Mouse (Mus musculus) myocyte (in vitro differentiated cells): Measurements from ENCODE around the gene Mroh9.

Experiments
- CEBPB ChIP-seq: IDR thresholded peaks from 2 replicates; pipeline ENCODE4 v1.6.1; 2011; ENCODE audit warnings: mild to moderate bottlenecking, moderate library complexity; ENCODE audit not compliant: poor library complexity, insufficient read depth, severe bottlenecking
- E2F4 ChIP-seq: IDR thresholded peaks from one replicate; pipeline ENCODE4 v1.6.1; 2011; ENCODE audit warnings: mild to moderate bottlenecking, control low read depth, moderate library complexity; ENCODE audit not compliant: insufficient read depth
- MAX ChIP-seq: IDR thresholded peaks from one replicate; pipeline ENCODE4 v1.6.1; 2011; ENCODE audit warnings: low read depth, mild to moderate bottlenecking, control low read depth
- MYOD1 ChIP-seq, 3 experiments: IDR thresholded peaks; one replicate each; pipeline ENCODE4 v1.6.1; 2011; ENCODE audit warnings: control low read depth in 2 of 3, low read depth in 2 of 3, mild to moderate bottlenecking in 2 of 3, moderate library complexity in 1 of 3; ENCODE audit not compliant: insufficient read length in 2 of 3, control insufficient read depth in 1 of 3
- POLR2A ChIP-seq: IDR thresholded peaks from one replicate; pipeline ENCODE4 v1.6.1; 2011; ENCODE audit warnings: low read depth, mild to moderate bottlenecking, control low read depth, moderate library complexity; ENCODE audit not compliant: insufficient read length
- POLR2AphosphoS2 ChIP-seq: IDR thresholded peaks from one replicate; pipeline ENCODE4 v1.6.1; 2011; ENCODE audit warnings: low read depth, control low read depth; ENCODE audit not compliant: insufficient read length
- TCF12 ChIP-seq: IDR thresholded peaks from one replicate; pipeline ENCODE4 v1.6.1; 2011; ENCODE audit warnings: mild to moderate bottlenecking, control low read depth; ENCODE audit not compliant: poor library complexity, insufficient read depth, severe bottlenecking
- TCF3 ChIP-seq: IDR thresholded peaks from one replicate; pipeline ENCODE4 v1.6.1; 2011; ENCODE audit warnings: low read depth, control low read depth; ENCODE audit not compliant: insufficient read length
- USF1 ChIP-seq: IDR thresholded peaks from one replicate; pipeline ENCODE4 v1.6.1; 2011; ENCODE audit warnings: low read depth, mild to moderate bottlenecking, control low read depth, moderate library complexity

GRCm38 (mm10) chr1:163091438-163092155 is 6.1 kb upstream of the Mroh9 start:
- TF ChIP-seq E2F4, result no peak
- TF ChIP-seq POLR2A, result no peak
- no peak for TF ChIP-seq MAX
- TF ChIP-seq MYOD1 (IDR thresholded peaks at IDR 0.05; ENCODE audit: control insufficient read depth in 1 of 3, insufficient read length in 2 of 3, low read depth in 2 of 3), result no peak
- TF ChIP-seq CEBPB, result no peak
- TF ChIP-seq USF1, result no peak
- TF ChIP-seq POLR2AphosphoS2, result no peak
- no peak for TF ChIP-seq TCF12
- TF ChIP-seq TCF3, result no peak
